Mouse (Mus musculus) WW6 (cell line): ENCODE measurements at regions not wholly inside any gene's neighbourhood (a gene's known extent, or its start where the extent isn't known, plus 50 kb on each side); places are given as distances from the start of the nearest gene placed in this dataset.

Experiments used
- DNase-seq: peaks from one replicate; pipeline ENCODE4 v3.0.0-alpha.2; 2013; ENCODE audit warnings: low read depth, low spot score

DNA sequence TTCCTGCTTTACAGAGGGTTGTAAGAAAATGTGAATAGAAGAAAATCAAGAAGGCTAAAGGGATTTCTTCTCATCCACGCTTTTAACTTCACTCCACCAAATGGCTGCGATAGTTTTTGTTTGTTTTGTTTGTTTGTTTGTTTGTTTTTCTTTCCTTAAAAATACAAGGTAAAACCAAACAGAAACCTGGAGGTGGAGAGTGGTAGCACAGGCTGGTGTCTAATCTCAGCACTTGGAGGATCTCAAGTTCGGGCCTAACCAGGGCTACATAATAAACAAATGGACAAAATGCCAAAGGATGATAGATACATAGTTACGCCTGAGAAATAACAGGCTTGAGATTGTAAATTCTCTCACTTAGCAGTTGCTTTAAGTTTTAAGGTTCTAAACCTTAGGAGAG is 50.8 kb upstream of the Mboat1 start:
- DNase-seq: no peak

DNA sequence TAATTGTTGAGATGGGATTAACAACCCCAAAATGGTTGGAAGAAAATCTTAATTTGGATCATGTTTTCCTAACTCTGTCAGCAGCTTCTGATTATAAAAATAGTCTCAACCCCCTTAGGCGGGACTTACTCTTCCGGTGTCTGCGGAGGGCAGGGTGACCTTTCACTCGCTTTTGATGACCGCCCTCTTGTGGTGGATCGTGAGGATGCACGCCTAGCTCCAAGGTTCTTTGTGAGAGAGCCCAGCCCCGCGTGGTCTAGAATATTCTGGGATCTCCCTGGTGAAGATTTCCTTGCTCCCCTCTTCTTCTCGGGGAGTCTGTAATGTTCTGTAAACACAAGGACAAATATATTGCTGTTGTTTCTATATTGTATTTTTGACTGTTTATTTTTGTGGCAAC is 51.3 kb upstream of the Mboat1 start:
- DNase-seq: no peak

DNA sequence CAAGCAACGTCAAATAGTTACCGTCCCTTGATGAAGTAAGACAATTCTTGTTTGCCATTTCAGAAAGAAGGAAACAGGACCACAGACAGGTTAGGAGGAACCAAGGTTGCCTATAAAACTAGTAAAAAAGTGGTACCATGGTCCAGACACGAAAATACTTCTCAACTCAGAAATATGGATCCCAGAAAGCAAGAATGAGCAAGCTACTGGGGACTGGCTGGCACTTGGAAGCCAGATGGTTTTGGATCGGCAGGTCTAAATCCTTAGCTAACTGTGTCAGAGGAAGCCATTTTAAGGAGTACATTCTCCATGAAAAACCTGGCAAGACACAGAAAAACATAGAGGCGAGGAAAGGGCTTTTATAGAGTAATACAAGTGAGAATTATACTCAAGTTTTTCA is 51.9 kb upstream of the Mboat1 start:
- no peak for DNase-seq

DNA sequence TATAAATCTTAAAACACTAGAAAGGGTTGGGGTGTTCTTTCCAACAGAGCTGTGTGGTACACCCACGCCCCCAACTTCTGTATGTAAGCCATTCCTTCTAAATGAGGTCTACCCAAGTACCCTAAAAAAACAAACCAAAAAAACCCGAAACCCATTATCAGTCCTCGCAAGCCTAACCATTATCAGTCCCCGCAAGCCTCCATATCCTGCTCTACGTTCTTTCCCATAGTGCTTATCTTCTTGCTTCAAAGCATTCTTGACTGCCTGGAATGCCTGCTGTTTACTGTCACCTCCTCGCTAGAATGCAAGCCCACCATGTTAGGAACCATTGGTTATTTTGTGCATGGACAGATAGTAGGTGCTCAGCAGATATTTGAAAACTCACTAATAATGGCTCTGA is 52.3 kb upstream of the Mboat1 start:
- DNase-seq: no peak

DNA sequence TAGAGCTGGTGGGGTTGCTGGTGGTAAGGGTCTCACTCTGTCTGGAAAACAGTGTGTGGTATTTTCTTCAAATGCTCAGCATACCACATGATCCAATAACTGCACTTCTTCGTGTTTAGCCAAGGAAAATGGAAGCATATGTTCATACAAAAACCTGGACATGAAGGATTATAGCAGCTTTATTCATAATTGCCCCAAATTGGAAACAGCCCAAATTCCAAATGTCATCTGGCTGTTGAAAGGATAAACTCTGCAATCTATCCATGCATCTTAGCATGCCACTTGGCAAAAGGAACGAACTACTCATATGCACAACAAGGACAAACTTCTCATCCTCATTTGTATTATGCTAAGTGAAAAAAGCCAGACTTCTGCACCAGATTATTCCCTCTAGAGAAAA is 53.5 kb upstream of the Mboat1 start:
- no peak for DNase-seq

DNA sequence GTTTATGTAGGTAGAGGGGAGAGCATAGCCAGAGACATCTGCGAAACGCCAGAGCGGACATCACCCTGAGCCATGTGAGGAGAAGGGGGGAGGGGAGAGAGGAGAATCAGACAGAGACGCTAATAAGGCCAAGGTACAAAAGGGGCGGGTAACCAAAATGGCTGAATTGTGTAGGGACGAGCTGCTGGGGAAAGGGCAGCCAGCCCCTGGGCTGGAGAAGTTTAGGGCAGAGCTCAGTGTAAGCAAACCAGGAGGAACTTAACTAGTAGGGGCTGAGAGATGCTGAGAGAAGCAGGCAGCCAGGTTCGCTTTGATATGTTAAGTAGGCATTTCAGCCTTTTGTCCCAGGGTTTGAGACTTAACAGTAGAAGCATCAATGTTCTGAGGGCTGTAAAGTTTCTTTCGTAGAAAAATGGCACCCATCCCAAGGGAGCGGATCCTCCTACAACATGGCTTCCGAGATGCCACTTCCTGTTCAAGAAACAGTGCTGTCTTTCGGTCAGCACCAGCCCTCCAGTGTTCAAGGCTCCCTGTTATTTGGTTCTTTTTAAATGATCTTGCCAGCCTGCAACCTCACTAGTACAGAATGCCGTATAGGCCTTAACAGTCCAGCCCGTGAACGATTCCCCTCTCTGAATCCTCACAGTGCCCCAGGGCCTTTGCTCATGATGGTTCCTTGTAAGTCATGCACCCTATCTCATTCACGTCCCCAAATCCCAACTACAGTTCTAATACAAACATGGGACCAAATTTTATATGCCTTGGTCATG is 55.4 kb upstream of the Mboat1 start:
- DNase-seq: peak; percentile 46

DNA sequence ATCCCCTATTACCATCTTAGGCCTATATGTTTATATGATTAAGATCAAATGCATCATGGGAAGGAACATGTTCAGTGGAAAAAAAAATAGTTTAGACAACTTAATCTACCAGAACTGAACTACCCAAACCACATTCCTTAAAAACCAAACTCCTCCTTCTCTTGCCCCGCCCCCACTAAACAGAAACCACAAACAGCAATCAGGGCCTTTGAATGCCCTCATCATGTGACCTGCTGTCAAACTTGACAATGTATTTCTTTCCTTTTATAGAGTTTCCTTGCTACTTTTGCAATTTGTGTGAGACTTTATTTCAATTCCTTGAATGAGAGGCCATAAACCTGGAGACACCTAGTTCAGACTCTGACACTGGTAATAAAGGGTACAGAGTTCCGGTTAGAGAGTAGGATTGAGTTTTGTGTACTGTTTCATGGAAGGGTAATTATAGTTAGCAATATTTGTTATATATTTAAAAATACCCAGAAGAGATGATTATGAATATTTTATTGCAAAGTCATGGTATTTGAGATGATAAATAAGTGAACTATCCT is 61.7 kb upstream of the Mboat1 start:
- DNase-seq: no peak

DNA sequence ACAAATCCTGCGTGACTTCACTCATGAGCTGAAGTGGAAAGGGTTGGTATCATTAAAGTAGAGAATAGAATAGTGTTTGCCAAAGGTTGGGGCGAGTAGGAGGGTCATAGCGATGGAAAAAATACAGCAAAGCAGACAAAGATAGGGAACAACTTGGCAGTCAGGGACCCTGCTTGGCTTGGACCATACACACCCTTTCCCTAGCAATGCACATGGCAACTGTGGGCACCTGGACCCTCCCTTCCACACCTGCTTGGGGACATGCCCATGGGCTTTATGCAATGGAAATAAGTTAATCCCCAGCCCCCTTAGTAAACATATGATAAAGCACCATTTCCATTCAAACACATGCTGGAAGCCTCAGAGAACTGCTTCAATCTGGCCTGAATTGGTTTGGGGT is 62.2 kb upstream of the Mboat1 start:
- no peak for DNase-seq

DNA sequence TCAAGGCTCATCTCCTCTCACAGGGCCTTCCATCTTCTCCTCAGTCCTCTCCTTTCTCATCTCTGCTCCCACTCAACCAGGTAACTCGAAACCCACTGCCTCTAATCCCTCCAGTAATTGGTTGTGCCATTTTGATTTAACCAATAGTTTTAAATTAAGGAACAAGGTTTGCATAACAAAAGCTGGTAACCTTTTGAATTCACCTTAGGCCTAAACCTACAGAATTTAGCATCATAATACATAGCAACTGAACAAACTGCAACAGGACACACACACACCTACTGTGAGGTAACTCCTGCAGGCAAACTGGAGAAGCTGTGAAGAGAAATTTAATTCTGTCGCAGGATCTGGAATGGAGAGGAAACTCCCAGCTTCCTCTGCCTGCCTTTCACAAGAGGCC is 66.9 kb upstream of the Mboat1 start:
- no peak for DNase-seq

DNA sequence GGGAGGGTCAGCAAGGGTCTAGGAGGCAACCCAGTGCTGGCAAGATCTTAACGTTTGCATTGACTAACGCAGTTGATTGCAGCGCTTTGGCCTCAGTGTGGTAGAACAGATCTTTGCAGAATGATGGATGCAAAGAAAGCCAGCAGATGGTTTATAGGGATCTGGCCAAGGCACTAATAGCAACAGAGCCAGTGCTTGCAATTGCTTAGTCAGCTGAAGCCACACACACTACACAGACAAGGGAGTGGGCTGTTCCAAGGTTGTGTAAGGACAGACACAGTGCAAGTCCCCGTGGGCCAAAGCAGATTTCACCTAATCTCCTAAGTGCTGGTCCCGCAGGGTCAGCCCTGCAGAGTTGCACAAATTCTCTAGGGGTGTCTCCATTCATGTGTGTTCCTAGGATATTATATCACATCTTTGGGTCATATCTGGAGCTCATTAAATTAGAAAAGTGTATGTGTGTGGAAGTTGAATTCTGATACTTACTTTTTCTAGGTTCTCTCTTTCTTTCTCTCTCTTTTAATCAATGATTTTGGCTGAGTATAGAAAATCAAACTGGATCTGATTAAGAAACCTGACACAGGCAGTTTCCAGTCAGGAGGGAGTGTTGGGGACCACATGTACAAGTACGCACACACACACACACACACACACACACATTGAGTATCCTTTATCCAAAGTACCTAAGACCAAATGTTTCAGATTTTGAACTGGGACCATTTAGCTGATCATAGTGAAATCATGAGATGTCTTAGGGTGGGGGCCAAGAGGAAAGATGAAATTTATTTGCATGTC is 68.5 kb upstream of the Mboat1 start:
- DNase-seq: no peak

DNA sequence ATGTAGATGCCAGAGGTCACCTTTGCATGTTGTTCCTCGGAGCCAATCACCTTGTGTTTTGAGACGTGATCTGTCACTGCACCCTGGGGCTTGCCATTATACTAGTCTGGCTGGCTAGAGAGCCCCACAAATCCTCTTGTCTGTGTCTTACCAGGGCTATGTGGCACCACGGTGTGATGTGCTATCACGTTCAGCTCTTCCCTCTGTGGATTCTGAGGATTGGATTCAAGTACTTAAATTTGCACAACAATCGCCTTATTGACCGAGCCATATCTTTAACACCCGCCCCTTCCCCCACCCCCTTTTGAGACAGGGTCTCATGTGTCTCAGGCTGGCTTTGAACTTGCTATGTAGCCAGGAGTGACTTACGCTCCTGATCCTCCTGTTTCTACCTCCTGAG is 70.8 kb upstream of the Mboat1 start:
- DNase-seq: peak; percentile 52

DNA sequence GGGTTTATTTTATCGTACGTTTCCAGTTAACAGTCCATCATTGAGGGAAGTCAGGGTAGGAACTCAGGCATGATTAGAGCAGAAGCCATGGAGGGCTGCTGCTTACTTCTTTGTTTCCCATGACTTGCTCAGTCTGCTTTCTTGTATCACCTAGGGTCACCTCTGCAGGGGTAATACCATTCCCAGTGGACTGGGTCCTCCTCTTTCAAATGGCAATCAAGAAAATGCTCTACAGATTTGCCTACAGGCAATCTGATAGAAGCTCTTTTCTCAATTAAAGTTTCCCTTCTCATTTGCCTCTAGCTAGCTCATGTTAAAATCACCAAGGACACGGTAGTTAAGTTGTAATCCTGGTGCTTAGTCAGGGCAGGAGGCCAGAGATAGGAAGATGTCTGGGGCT is 72.5 kb upstream of the Mboat1 start:
- no peak for DNase-seq

DNA sequence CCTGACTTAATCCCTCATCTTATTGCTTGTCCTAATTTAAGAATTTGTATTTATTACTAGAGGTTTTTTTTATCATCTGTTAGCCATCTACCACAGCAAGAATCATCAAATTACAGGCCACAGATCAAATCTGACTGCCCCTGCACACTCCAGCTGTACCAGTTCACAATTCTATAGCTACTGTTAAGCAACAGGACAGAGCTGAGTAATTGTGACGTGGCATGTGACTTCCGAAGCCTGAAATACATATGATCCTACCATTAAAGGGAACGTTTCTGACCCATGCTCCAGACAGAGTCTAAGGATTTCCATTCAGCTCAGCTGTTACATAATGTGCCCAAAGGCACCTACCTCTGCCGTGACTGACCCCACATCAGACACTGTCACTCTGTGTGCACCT is 74.0 kb upstream of the Mboat1 start:
- no peak for DNase-seq

DNA sequence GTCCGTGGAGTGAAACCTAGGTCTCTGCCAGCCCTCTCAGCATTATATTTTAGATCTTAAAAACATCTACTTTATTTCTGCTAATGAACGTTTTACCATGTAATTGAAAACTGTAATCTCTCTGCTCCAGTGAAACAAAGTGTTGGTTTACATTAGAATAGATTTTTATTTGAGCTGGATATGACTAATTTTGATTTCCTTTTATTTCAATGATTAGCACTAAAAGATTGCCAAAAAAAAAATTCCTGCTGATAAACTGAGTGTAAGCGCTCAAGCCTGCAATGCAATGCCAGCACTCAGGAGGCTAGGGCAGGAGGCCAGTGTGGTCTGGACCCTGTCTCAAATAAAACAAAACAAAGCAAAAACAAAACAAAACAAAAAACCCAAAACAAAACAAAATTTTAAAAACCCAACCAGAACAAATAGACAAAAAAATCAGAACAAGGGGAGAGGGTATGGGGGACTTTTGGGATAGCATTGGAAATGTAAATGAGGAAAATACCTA is 69.3 kb upstream of the E2f3 start:
- no peak for DNase-seq

DNA sequence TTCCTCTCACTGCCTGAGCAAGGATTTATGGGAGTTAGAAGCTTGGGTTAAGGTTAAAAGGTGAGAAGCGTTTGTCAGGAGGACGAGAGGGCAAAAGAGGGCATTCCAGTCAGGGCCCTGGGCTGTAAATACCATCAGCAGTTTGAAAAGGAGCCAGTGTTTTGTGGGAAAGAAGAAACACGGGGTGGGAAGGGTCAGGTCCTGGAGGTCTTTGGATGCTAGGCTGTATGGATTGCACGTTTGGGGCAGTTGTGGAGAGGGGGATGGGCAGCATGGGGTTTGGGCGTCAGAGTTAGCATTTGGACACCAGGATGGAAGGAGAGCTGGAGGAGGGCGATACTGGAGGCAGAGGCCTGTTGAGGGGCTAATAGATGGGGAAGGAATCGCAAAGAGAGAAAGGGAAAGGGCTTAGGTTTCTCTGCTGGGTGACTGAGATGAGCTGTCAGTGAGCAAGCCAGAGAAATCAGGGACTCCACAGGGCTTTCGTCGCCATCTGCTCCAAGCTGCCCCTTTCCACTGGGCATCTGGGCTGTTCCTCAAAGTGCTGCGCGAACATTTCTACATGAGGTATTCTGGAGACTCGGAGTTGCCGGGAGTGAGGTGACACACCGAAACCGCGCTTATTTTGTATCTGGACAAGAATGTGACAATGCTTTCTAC is 66.2 kb upstream of the E2f3 start:
- no peak for DNase-seq

DNA sequence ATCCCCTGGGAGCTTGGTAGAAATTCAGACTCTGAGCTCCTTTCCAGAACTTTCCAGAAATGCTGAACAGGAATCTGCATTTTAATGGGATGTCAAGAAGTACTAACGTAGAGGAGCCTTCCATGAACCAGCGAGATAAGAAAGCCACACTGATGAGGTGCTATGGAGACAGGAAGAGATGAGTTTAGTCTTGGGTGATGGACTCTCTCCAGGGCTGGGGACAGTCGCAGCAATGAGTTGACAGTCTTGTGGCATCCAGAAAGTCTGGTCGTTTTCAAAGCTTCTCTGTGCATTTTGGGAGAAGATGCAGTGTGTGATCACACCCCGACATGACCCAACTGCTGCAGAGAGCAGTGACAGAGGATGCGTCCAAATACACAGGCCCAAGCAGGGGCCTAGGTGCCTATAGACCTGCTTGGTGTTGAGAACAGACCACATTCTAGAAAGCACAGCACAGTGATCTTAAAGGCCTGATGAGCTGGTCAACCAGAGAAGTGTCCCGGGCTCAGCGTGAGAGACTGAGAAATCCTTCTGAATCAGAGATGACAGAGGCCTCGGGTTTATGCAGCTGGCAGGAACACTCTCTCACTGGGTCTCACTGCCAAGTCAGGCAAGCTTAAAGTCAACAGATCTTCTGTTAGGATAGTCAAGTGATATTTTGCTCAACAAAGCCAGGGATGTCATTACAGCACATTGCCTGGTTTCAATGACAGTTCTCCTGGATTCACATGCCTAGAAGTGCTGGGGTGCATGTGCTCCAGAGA is 65.1 kb upstream of the E2f3 start:
- no peak for DNase-seq

DNA sequence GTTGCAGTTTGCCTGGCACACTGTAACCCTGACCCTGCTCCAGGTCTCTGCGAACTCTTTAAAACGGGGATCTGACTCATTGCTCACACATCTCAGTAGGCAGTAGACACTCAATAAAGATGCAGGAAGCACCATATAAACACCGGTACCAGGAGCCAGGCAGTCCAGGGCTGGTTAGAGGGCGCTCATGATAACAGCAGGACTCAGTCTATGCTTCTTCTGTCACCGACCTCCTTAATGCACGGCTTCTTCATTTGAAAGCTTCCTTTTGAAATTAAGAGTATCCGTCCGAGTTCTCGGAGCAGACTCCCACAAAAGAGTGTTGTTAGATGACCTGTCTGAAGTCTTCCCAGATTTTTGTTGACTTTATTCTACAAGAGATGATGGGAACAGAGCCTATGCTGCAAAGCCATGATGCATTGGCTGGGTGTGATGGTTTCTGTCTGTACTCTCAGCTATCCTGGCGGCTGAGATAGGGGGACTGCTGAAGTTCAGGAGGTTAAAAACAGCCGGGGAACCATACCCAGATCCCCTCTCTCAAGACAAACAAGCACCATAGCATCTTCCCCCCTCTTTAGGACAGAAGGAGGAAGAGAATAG is 62.5 kb upstream of the E2f3 start:
- DNase-seq: no peak

DNA sequence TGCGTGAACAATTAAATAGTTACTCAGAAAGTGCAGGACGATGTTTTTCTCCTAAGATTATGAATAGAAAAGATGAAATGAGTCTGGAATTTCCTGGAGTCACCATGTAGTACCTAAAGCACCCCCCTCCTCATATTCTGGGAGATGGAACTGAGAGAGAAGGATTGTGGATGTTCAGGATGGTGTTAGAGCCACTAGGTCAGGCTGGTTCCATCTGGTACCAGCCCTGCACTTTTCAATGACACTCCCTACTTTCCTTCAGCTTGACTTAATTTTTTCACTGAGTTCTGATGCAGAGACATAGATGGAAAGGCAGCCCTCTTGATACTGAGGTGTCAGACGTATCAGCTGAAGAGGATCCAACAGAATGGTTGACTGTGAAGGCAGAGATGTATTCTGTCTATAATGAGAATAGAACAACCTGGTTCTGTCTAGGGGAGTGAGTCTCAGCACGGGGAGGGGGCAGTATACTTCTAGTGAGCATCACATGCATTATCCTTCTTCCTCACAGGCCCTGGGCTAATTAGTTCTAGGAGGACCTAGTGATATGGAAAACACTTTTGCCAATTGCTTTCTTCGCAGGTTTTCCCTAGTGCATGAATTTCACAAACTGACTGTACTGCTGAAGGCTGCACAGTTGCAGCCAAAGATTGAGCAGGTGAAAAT is 60.8 kb upstream of the E2f3 start:
- DNase-seq: no peak

DNA sequence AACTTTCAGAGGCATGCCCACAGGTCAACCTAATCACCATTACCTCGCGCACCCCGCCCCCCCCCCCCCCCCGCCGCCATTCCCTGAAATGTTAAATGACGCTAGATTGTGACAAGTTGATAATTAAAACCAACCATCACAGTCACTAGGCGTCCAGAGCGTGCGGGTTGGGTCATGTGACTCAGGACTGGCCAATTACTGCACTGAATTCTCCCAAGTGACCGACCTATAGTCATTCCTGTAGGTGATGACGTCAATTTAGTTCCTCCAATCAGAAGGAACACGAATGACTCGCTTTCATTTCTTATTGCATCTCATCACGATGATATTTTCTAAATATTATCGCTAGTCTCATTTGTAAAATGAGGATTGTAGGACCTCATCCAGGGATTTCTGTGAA is 60.2 kb upstream of the E2f3 start:
- no peak for DNase-seq

DNA sequence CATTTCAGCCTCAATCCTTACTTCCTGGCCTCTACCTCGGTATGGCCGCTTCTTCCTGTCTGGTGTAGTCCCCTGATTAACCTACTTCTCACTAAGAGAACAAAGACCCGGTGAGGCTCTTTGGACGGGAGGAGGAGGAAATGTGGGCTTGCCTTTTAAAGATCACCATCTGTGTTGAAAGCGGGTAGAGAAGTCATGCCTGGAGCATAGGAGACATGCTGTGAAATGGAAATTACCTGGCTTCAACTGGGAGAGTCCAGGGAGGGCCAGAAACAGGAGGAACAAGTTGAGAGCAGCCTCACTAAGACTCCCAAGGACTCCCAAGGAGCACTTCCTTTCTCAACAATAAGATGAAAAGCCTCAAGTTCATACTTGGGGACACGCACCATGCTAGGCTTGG is 59.4 kb upstream of the E2f3 start:
- no peak for DNase-seq

DNA sequence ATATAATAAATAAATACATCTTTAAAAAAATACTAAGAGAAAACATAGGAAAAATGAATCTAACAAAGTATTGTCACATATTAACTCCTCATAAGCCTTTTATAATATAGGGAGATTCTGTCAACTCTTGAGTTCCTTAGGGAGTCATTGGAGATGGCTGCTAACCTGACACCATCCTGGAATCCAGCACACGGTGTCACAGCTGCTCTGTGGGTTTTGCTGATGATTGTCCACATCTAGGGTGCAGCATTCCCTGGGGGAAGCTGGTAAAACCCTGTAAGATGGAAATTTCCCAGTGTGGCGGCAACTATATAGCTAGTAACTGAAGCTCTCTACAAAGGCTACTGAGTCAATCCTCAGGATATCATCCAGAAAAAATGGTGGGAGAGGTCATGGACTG is 58.9 kb upstream of the E2f3 start:
- no peak for DNase-seq
